ENCODE assay signal across 8 mouse cellular contexts in the genomic region with DNA sequence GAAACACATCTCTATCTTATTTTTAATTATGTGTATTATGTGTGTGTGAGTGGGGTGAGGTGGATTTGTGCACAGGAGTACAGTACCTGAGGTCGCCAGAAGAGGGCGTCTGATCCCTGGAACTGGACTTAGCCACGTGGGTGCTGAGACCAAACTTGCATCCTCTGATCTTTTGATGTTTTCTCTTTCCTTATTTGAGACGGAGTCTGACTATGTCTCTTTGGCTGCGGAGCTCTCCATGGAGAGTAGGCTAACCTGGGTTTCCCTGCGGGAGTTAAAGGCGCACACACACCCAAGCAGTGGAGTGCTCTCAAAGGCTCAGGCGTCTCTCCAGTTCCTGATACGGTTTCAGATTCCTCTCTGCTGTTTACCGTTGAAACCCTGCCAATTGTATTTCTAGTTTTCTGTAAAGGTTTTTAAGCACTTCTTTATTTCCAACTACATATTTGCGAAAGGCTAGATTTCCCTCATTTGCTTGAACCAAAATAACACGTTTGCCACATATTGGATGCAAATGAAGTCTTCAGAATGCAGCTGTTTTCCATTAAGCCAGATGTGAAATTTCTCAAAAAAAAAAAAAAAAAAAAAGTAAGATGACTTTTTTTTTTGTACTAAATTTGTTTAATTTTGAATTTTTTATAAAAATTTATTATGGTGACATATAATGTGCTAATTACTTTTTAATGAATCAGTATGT. TPM values are rescaled to one million over a fixed set of nuclear protein-coding genes. Genes with fewer than 3 reads are reported as not detected.
DNase-seq lines count a peak whose midpoint lies in the region; ATAC-seq and TF ChIP-seq lines count a peak whose summit lies in the region.

No protein-coding gene starts in this region.

- peak; percentile 69 to 92 for TF ChIP-seq CTCF in CH12.LX (conservative IDR thresholded peaks at IDR 0.05 in 1 of 2, IDR thresholded peaks at IDR 0.05 in 1 of 2; ENCODE audit: low read depth in 2 of 2, low read length in 2 of 2)
- peak; percentile 93 for TF ChIP-seq CTCF in layer of hippocampus, adult 2 months (conservative IDR thresholded peaks at IDR 0.05)
- TF ChIP-seq CTCF in lung, embryonic 14.5 days (IDR thresholded peaks at IDR 0.05; ENCODE audit: low read depth): peak; percentile 94

- H3K36me3 ChIP-seq in CH12.LX (replicated peaks in 1 of 2; ENCODE audit: control insufficient read depth in 1 of 2, insufficient read depth in 1 of 2, low read length in 1 of 2): no peaks in the 10 kb centered on the region
- H3K36me3 ChIP-seq in forebrain, embryonic 16.5 days (ENCODE audit: control insufficient read depth, insufficient read depth): no peaks in the 10 kb centered on the region
- H3K36me3 ChIP-seq in lung, embryonic 14.5 days (ENCODE audit: insufficient read depth): no peaks in the 10 kb centered on the region

- no peak overlapping the region for H3K9ac ChIP-seq in CH12.LX (ENCODE audit: insufficient read depth, low read depth)
- H3K9ac ChIP-seq in forebrain, embryonic 16.5 days (replicated peaks; ENCODE audit: low read depth, low read length): no peak overlapping the region
- H3K9ac ChIP-seq in lung, embryonic 14.5 days: no peak overlapping the region

- peak overlapping the region in 1 of 3 experiments; percentile 13 for H3K4me3 ChIP-seq in CH12.LX (replicated peaks in 1 of 3; ENCODE audit: low read depth in 2 of 3, low read length in 2 of 3, poor library complexity in 1 of 3)
- no peak overlapping the region for H3K4me3 ChIP-seq in forebrain, embryonic 16.5 days (replicated peaks; ENCODE audit: low read length)
- peak overlapping the region; percentile 28 for H3K4me3 ChIP-seq in layer of hippocampus, adult 2 months
- no peak overlapping the region for H3K4me3 ChIP-seq in lung, embryonic 14.5 days (ENCODE audit: low read depth, low read length)

- peak; percentile 75; the same call in 1 of the 2 replicates for TF ChIP-seq EP300 in CH12.LX (IDR thresholded peaks at IDR 0.05; ENCODE audit: low read length)

- TF ChIP-seq RAD21 in CH12.LX (IDR thresholded peaks at IDR 0.05; ENCODE audit: low read depth, low read length): peak; percentile 64

- WGBS in forebrain, embryonic 16.5 days: 12% methylated on average over 12 of the region's 12 CpGs
- 9% methylated on average over 12 of the region's 12 CpGs for WGBS in lung, embryonic 14.5 days

- H3K4me1 ChIP-seq in CH12.LX (ENCODE audit: control insufficient read depth in 1 of 2, insufficient read depth in 2 of 2): peaks cover 0 to 19% of the 10 kb centered on the region in 2 experiments; a peak in 2 of 4 replicates
- no peaks in the 10 kb centered on the region for H3K4me1 ChIP-seq in forebrain, embryonic 16.5 days (replicated peaks; ENCODE audit: control insufficient read depth, insufficient read depth, low read length)
- no peaks in the 10 kb centered on the region for H3K4me1 ChIP-seq in lung, embryonic 14.5 days (ENCODE audit: insufficient read depth)

- DNase-seq in CH12.LX (ENCODE audit: extremely low read depth): peak; percentile 85
- DNase-seq in heart, postnatal 36 days: peak; percentile 81 to 87
- DNase-seq in layer of hippocampus, adult 2 months (ENCODE audit: low spot score in 2 of 2): peak; percentile 69 to 87
- DNase-seq in lung, embryonic 14.5 days: peak; percentile 91
- DNase-seq in thymus, adult 18-20 months: peak; percentile 57 to 60

- H3K4me2 ChIP-seq in CH12.LX (ENCODE audit: insufficient read depth, low read depth, poor library complexity, severe bottlenecking): peak overlapping the region; percentile 42; the same call in 1 of the 2 replicates
- H3K4me2 ChIP-seq in forebrain, embryonic 16.5 days (ENCODE audit: low read length): peak overlapping the region; percentile 38
- H3K4me2 ChIP-seq in lung, embryonic 14.5 days: peak overlapping the region; percentile 45

- in situ Hi-C loops in CH12.LX (cut with MboI; ENCODE audit: low pct_ligation_motif_present, low pct_unique_long_range_greater_than_20kb, low sequenced_read_pairs): loop anchor here (5.0 to 25.0 kb wide), 2 partner anchors 174 to 324 kb away; no protein-coding TSS in a partner anchor

- dilution Hi-C loops in CH12.LX (cut with MboI; ENCODE audit: extremely low pct_ligation_motif_present, extremely low pct_unique_long_range_greater_than_20kb, low sequenced_read_pairs): no loop called here

- H3K79me2 ChIP-seq in CH12.LX (replicated peaks; ENCODE audit: control insufficient read depth, extremely low read depth, insufficient read depth, poor library complexity, severe bottlenecking): no peaks in the 10 kb centered on the region

- peak overlapping the region; percentile 16; the same call in 1 of the 2 replicates for H3K27ac ChIP-seq in CH12.LX (ENCODE audit: insufficient read depth, low read depth)
- H3K27ac ChIP-seq in forebrain, embryonic 16.5 days (ENCODE audit: low read length): no peak overlapping the region
- no peak overlapping the region for H3K27ac ChIP-seq in layer of hippocampus, adult 2 months
- no peak overlapping the region for H3K27ac ChIP-seq in lung, embryonic 14.5 days (ENCODE audit: low read depth)

- intact Hi-C loops in heart, postnatal 36 days (cut with DNase I): loop anchor here (1.0 to 5.0 kb wide), 3 partner anchors 94 to 322 kb away; a partner anchor contains a TSS

- peaks cover 14% of the 10 kb centered on the region for H3K9me3 ChIP-seq in CH12.LX (replicated peaks; ENCODE audit: low read length)
- no peaks in the 10 kb centered on the region for H3K9me3 ChIP-seq in forebrain, embryonic 16.5 days (ENCODE audit: control insufficient read depth, low read length)
- no peaks in the 10 kb centered on the region; the same call in 1 of the 2 replicates for H3K9me3 ChIP-seq in lung, embryonic 14.5 days (ENCODE audit: low read depth, low read length)

- no peak for TF ChIP-seq POLR2A in CH12.LX (IDR thresholded peaks at IDR 0.05; ENCODE audit: low read depth, low read length)

- H3K27me3 ChIP-seq in CH12.LX (replicated peaks): no peaks in the 10 kb centered on the region
- H3K27me3 ChIP-seq in forebrain, embryonic 16.5 days (replicated peaks; ENCODE audit: control insufficient read depth, insufficient read depth, low read length): no peaks in the 10 kb centered on the region
- H3K27me3 ChIP-seq in lung, embryonic 14.5 days (ENCODE audit: insufficient read depth, low read length): no peaks in the 10 kb centered on the region

- peak; percentile 68; the same call in 1 of the 2 replicates for ATAC-seq in cerebellum, adult (ENCODE audit: insufficient number of reproducible peaks, low FRiP score, low TSS enrichment)
- peak; percentile 81 for ATAC-seq in forebrain, embryonic 16.5 days
- peak; percentile 79 for ATAC-seq in lung, embryonic 14.5 days (ENCODE audit: insufficient read depth)
- peak; percentile 76 for ATAC-seq in neutrophil, adult 5-6 weeks (ENCODE audit: extremely low read depth, insufficient number of reproducible peaks, low FRiP score, poor library complexity, severe bottlenecking)

TF ChIP-seq in CH12.LX, 34 proteins besides CTCF, POLR2A, EP300 and RAD21 (continues in another document):
- TF ChIP-seq MEF2A (IDR thresholded peaks at IDR 0.05; ENCODE audit: borderline replicate concordance, low read depth, low read length): peak; percentile 55; the same call in 1 of the 2 replicates
- no peak for TF ChIP-seq IRF4 (IDR thresholded peaks at IDR 0.05; ENCODE audit: low read depth, low read length)
- TF ChIP-seq MAX (IDR thresholded peaks at IDR 0.05; ENCODE audit: low read length): peak; percentile 93
- TF ChIP-seq PAX5 (IDR thresholded peaks at IDR 0.05; ENCODE audit: low read length): no peak
- TF ChIP-seq GABPA (IDR thresholded peaks at IDR 0.05; ENCODE audit: insufficient replicate concordance, low read depth, low read length): no peak
- peak; percentile 55 for TF ChIP-seq SMC3 (IDR thresholded peaks at IDR 0.05; ENCODE audit: low read depth, low read length)
- no peak; the same call in 1 of the 2 replicates for TF ChIP-seq USF1 (IDR thresholded peaks at IDR 0.05; ENCODE audit: low read depth, low read length)
- no peak for TF ChIP-seq UBTF (IDR thresholded peaks at IDR 0.05; ENCODE audit: low read depth, low read length)
- TF ChIP-seq POLR2AphosphoS2 (IDR thresholded peaks at IDR 0.05; ENCODE audit: low read depth, low read length): no peak
- TF ChIP-seq ZNF384 (IDR thresholded peaks at IDR 0.05; ENCODE audit: low read depth, low read length): peak; percentile 93
- TF ChIP-seq USF2 (conservative IDR thresholded peaks at IDR 0.05; ENCODE audit: low read depth, low read length): no peak
- no peak for TF ChIP-seq E2F4 (IDR thresholded peaks at IDR 0.05; ENCODE audit: insufficient replicate concordance, low read depth, low read length)
- TF ChIP-seq ETS1 (conservative IDR thresholded peaks at IDR 0.05; ENCODE audit: low read depth, low read length): 0 out of 2 replicates have a peak, but pooled peaks have one; percentile 26
- no peak for TF ChIP-seq NELFE (IDR thresholded peaks at IDR 0.05; ENCODE audit: low read depth, low read length)
- no peak for TF ChIP-seq NRF1 (IDR thresholded peaks at IDR 0.05; ENCODE audit: low read depth, low read length)
- no peak for TF ChIP-seq KAT2A (IDR thresholded peaks at IDR 0.05; ENCODE audit: insufficient replicate concordance, low read length)
- TF ChIP-seq MAZ (IDR thresholded peaks at IDR 0.05; ENCODE audit: low read depth, low read length): no peak
- no peak for TF ChIP-seq ELF1 (IDR thresholded peaks at IDR 0.05; ENCODE audit: low read depth, low read length)
- no peak for TF ChIP-seq ZMIZ1 (IDR thresholded peaks at IDR 0.05; ENCODE audit: low read depth, low read length)
- no peak for TF ChIP-seq CHD2 (IDR thresholded peaks at IDR 0.05; ENCODE audit: low read length)
- no peak for TF ChIP-seq JUND (conservative IDR thresholded peaks at IDR 0.05; ENCODE audit: low read depth, low read length)
- TF ChIP-seq JUN (IDR thresholded peaks at IDR 0.05; ENCODE audit: insufficient read depth, low read depth, low read length): no peak
- TF ChIP-seq TCF12 (IDR thresholded peaks at IDR 0.05; ENCODE audit: low read depth, low read length): peak; percentile 69
- no peak for TF ChIP-seq ZKSCAN1 (IDR thresholded peaks at IDR 0.05; ENCODE audit: borderline replicate concordance, low read depth, low read length)
- no peak for TF ChIP-seq HCFC1 (IDR thresholded peaks at IDR 0.05; ENCODE audit: low read depth, low read length)
- TF ChIP-seq ZC3H11A (IDR thresholded peaks at IDR 0.05; ENCODE audit: low read depth, low read length): no peak

RNA-seq across cellular contexts. Expression of a gene that starts 21.1 kb away (rescaled TPM):
- total RNA-seq in CH12.LX (2012; rRNA removed) (9.3 and 10.3 TPM in 2 replicates), CH12.LX (2014; rRNA removed) (16.5 and 20.7 TPM in 2 replicates)
- polyA plus RNA-seq in CH12.LX (2012; ENCODE audit: insufficient read length, low read depth): 19.8 and 20.5 TPM in 2 replicates
- polyA plus RNA-seq in forebrain, embryonic 16.5 days (2015; fragmentation: Nextera tagmentation; extraction: Ambion mirVana): 49.8 and 54.6 TPM in 2 replicates
- total RNA-seq in heart, postnatal 36 days (2021): 10 to 100 TPM; 16.5 to 17.4 TPM
- total RNA-seq in layer of hippocampus, adult 2 months (2021): 10 to 100 TPM; 24.1 to 26.0 TPM
- polyA plus RNA-seq in lung, embryonic 14.5 days (2014; fragmentation: Nextera tagmentation; extraction: Ambion mirVana): 37.1 and 38.2 TPM in 2 replicates
- 30.2 and 34.7 TPM in 2 replicates for total RNA-seq in neutrophil, adult 5-6 weeks (2017)
